In genomic region chr12:73324742-73325141, GRCm38 (mm10) we compare ENCODE assay signal across 8 mouse cellular contexts. TPM values are rescaled to one million over a fixed set of nuclear protein-coding genes. Genes with fewer than 3 reads are reported as not detected.
DNase-seq lines count a peak whose midpoint lies in the region; TF ChIP-seq lines count a peak whose summit lies in the region.
"Had no signal": no experiment of that assay in that cellular context is flagged by ENCODE, and none has a peak within 500 bp of the region (broad histone marks: within the 10 kb centered on the region; RNA-seq: fewer than 3 reads in every experiment).

No protein-coding gene starts in this region.

- no peak overlapping the region for H3K27ac ChIP-seq in left cerebral cortex, adult 2 months
- no peak overlapping the region for H3K27ac ChIP-seq in forebrain, embryonic 10.5 days
- H3K27ac ChIP-seq: embryonic facial prominence, embryonic 12.5 days had no signal

- no peaks in the 10 kb centered on the region for H3K27me3 ChIP-seq in forebrain, embryonic 10.5 days (ENCODE audit: poor library complexity, severe bottlenecking)
- H3K27me3 ChIP-seq: embryonic facial prominence, embryonic 12.5 days had no signal

- no peak for DNase-seq in left cerebral cortex, adult 2 months (ENCODE audit: extremely low spot score in 1 of 2, low spot score in 2 of 2)
- no peak for DNase-seq in left cerebral cortex, postnatal 14 days (ENCODE audit: low spot score in 2 of 2)
- DNase-seq in adrenal gland, postnatal 14 days, result peak; percentile 70
- peak; percentile 49 for DNase-seq in gastrocnemius, postnatal 14 days
- peak; percentile 42 for DNase-seq in lung, postnatal 25 days (ENCODE audit: low spot score)
- DNase-seq in forebrain, embryonic 10.5 days (ENCODE audit: extremely low spot score, low spot score), result no peak
- DNase-seq in layer of hippocampus, adult 18-20 months (ENCODE audit: low spot score in 2 of 2), result no peak

- intact Hi-C loops in left cerebral cortex, adult 2 months (cut with DNase I), result loop anchor here (5.0 to 10.0 kb wide), 2 partner anchors 190 to 302 kb away; no protein-coding TSS in a partner anchor
- intact Hi-C loops in left cerebral cortex, postnatal 14 days (cut with DNase I), result no loop called here
- intact Hi-C loops in gastrocnemius, postnatal 14 days (cut with DNase I; ENCODE audit: low total_unique reads), result loop anchor here (10.0 kb wide), 1 partner anchor 270 kb away; the partner anchor contains the start of gene Six1

- TF ChIP-seq CTCF in left cerebral cortex, adult 2 months (IDR thresholded peaks at IDR 0.05), result peak; percentile 44

- H3K9me3 ChIP-seq in forebrain, embryonic 10.5 days, result no peaks in the 10 kb centered on the region
- H3K9me3 ChIP-seq: embryonic facial prominence, embryonic 12.5 days had no signal

- WGBS in forebrain, embryonic 10.5 days, result 89% methylated on average over 1 of the region's 1 CpGs

- no peaks in the 10 kb centered on the region for H3K36me3 ChIP-seq in forebrain, embryonic 10.5 days (replicated peaks)
- H3K36me3 ChIP-seq: embryonic facial prominence, embryonic 12.5 days had no signal

- no peak overlapping the region for H3K4me3 ChIP-seq in left cerebral cortex, adult 2 months
- no peak overlapping the region for H3K4me3 ChIP-seq in forebrain, embryonic 10.5 days
- H3K4me3 ChIP-seq: embryonic facial prominence, embryonic 12.5 days had no signal

- H3K4me1 ChIP-seq in forebrain, embryonic 10.5 days, result peaks cover 23% of the 10 kb centered on the region

RNA-seq across cellular contexts. Expression of gene Slc38a6, which starts 38.2 kb away (rescaled TPM):
- 10 to 100 TPM; 13.7 to 18.6 TPM for total RNA-seq in left cerebral cortex, adult 2 months (2021)
- 10 to 100 TPM; 15.6 to 16.7 TPM for total RNA-seq in left cerebral cortex, postnatal 14 days (2021)
- total RNA-seq in adrenal gland, postnatal 14 days (2021), result 8.3 and 8.9 TPM in 2 replicates
- 1 to 10 TPM; 4.5 to 5.5 TPM for total RNA-seq in gastrocnemius, postnatal 14 days (2021)
- polyA plus RNA-seq in forebrain, embryonic 10.5 days (2016; fragmentation: Nextera tagmentation; extraction: Ambion mirVana), result 8.9 and 10.5 TPM in 2 replicates
- 10 to 100 TPM; 11.2 to 11.7 TPM for total RNA-seq in layer of hippocampus, adult 18-20 months (2021)

RNA-seq across cellular contexts. Expression of gene Trmt5, which starts 38.2 kb away (rescaled TPM):
- total RNA-seq in left cerebral cortex, adult 2 months (2021), result 10 to 100 TPM; 14.3 to 15.7 TPM
- total RNA-seq in left cerebral cortex, postnatal 14 days (2021), result 10 to 100 TPM; 11.8 to 12.3 TPM
- 16.5 and 17.5 TPM in 2 replicates for total RNA-seq in adrenal gland, postnatal 14 days (2021)
- total RNA-seq in gastrocnemius, postnatal 14 days (2021), result 1 to 10 TPM; 6.3 to 7.5 TPM
- polyA plus RNA-seq in forebrain, embryonic 10.5 days (2016; fragmentation: Nextera tagmentation; extraction: Ambion mirVana), result 22.2 and 25.0 TPM in 2 replicates
- 10 to 100 TPM; 10.6 to 10.7 TPM for total RNA-seq in layer of hippocampus, adult 18-20 months (2021)

Comparison
In these comparisons a context has a peak if more than half of its experiments do, and no peak if none do; other contexts are left out.
1. DNase-seq: peak in adrenal gland, postnatal 14 days (single experiment), gastrocnemius, postnatal 14 days (single experiment) and lung, postnatal 25 days (single experiment); none in left cerebral cortex, adult 2 months (0 of 2), left cerebral cortex, postnatal 14 days (0 of 2), forebrain, embryonic 10.5 days (single experiment) and layer of hippocampus, adult 18-20 months (0 of 2).